Mouse (Mus musculus) heart, embryonic 14.5 days (tissue): Measurements from ENCODE around the gene Vmn2r36. TPM values are rescaled to one million over a fixed set of nuclear protein-coding genes. Genes with fewer than 3 reads are reported as not detected.
"Not testable (repeated sequence)": the region's sequence is repeated elsewhere in the genome, so short reads cannot be mapped to it uniquely, and the experiment has no call there.

ENCODE experiments used
- ATAC-seq: fragments of 200-750 bp; cut with Nextera tagmentation; 2 replicates; pipeline ENCODE4 v1.8.0; 2017; ENCODE audit warnings: low read depth, moderate TSS enrichment; ENCODE audit not compliant: insufficient number of reproducible peaks, insufficient read depth, low FRiP score
- H3K27ac ChIP-seq, 2 experiments: fragments of 200-500 bp in 1 of 2; fragments of 300-500 bp in 1 of 2; sonication (generic) in 1 of 2; replicated peaks in 1 of 2; 2 replicates each; pipeline ENCODE4 v1.5.1; 2012 to 2014; ENCODE audit warnings: low read depth in 2 of 2, low read length in 2 of 2, control low read depth in 1 of 2, mild to moderate bottlenecking in 1 of 2, mixed read lengths in 1 of 2; ENCODE audit not compliant: control insufficient read depth in 1 of 2, insufficient read depth in 1 of 2
- H3K27me3 ChIP-seq: fragments of 300-500 bp; sonication (generic); 2 replicates; pipeline ENCODE4 v1.6.1; 2014; ENCODE audit warnings: mild to moderate bottlenecking, low read length, control low read depth; ENCODE audit not compliant: control insufficient read depth, insufficient read depth
- H3K36me3 ChIP-seq: fragments of 300-500 bp; sonication (generic); 2 replicates; pipeline ENCODE4 v1.6.1; 2014; ENCODE audit warnings: mild to moderate bottlenecking, control low read depth, low read length, mixed read lengths; ENCODE audit not compliant: control insufficient read depth, insufficient read depth
- H3K4me1 ChIP-seq, 2 experiments: fragments of 200-500 bp in 1 of 2; fragments of 300-500 bp in 1 of 2; sonication (generic) in 1 of 2; 2 replicates each; pipeline ENCODE4 v1.6.1; 2012 to 2014; ENCODE audit warnings: low read length in 2 of 2, control low read depth in 1 of 2, mixed read lengths in 1 of 2; ENCODE audit not compliant: control insufficient read depth in 2 of 2, insufficient read depth in 2 of 2
- H3K4me2 ChIP-seq: fragments of 300-500 bp; sonication (generic); 2 replicates; pipeline ENCODE4 v1.6.1; 2014; ENCODE audit warnings: mild to moderate bottlenecking, low read length
- H3K4me3 ChIP-seq, 2 experiments: fragments of 200-500 bp in 1 of 2; fragments of 300-500 bp in 1 of 2; sonication (generic) in 1 of 2; 2 replicates each; pipeline ENCODE4 v1.5.1; 2012 to 2014; ENCODE audit warnings: low read length in 2 of 2, mild to moderate bottlenecking in 2 of 2, control low read depth in 1 of 2, low read depth in 1 of 2, moderate library complexity in 1 of 2; ENCODE audit not compliant: control insufficient read depth in 1 of 2, insufficient read depth in 1 of 2
- H3K9ac ChIP-seq: fragments of 300-500 bp; sonication (generic); 2 replicates; pipeline ENCODE4 v1.6.1; 2014; ENCODE audit warnings: mild to moderate bottlenecking, low read length
- H3K9me3 ChIP-seq: fragments of 300-500 bp; sonication (generic); 2 replicates; pipeline ENCODE4 v1.6.1; 2016; ENCODE audit warnings: low read length, control low read depth; ENCODE audit not compliant: control insufficient read depth
- WGBS: fragments of 180-500 bp; shearing (Covaris S2); extraction: QIAGEN DNeasy Blood & Tissue Kit; methylation state at CpG from one replicate; pipeline ENCODE4 v1.1.7; 2014; 5-methylcytosine and 5-hydroxymethylcytosine counted together
- polyA plus RNA-seq: library from polyadenylated mRNA; unstranded; fragments of >200 nt; fragmentation: Nextera tagmentation; extraction: Ambion mirVana; gene quantifications from 2 replicates; pipeline ENCODE4 v1.2.1, GENCODE M21; 2014

Gene Vmn2r36
- not detected in 2 replicates for polyA plus RNA-seq

DNA sequence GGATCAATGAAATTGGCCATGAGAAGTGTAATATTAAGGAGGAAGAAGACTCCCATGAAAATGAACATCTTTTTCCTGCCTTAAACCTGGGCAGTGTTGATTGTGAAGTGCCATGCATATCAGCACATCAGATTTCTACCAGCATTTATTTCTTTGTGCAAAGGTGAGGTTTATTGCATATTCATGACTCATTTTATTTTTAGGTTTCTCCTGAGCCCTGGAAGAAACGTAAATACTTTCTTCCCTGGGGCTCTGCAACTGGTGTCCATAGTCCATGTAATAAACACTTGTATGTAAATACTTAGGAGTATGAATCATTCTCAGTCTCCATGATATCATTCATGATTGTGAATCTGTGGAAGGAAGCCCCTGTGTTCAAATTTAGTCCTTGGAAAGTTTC lies at the start of gene Vmn2r36:
Gene Vmn2r36, minus strand, starts transcription at position 101 of the 400 bp plus-strand sequence.
- H3K36me3 ChIP-seq, H3K27ac ChIP-seq, H3K4me2 ChIP-seq, H3K9me3 ChIP-seq, H3K27me3 ChIP-seq, H3K9ac ChIP-seq, H3K4me1 ChIP-seq, ATAC-seq, H3K4me3 ChIP-seq: not testable (repeated sequence)
- no CpG with 5 or more reads among the region's 1 CpGs for WGBS

Other genes starting within 250 kb of the Vmn2r36 start
- not detected in 2 replicates for gene Vmn2r34, start 213.0 kb downstream of the Vmn2r36 start, polyA plus RNA-seq
- gene Vmn2r35, start 82.6 kb downstream of the Vmn2r36 start, polyA plus RNA-seq: not detected in 2 replicates